Mouse (Mus musculus) bone marrow macrophage, adult 2 months (primary cell): Measurements from ENCODE around the gene Ccdc173. TPM values are rescaled to one million over a fixed set of nuclear protein-coding genes. Genes with fewer than 3 reads are reported as not detected.

Experiments
- H3K27ac ChIP-seq: 2 replicates; pipeline ENCODE4 v1.5.1; 2012; ENCODE audit warnings: low read depth, low read length; ENCODE audit not compliant: insufficient read depth
- H3K4me1 ChIP-seq: 2 replicates; pipeline ENCODE4 v1.6.1; 2012; ENCODE audit warnings: low read length; ENCODE audit not compliant: control insufficient read depth, insufficient read depth
- H3K4me3 ChIP-seq: 2 replicates; pipeline ENCODE4 v1.5.1; 2012; ENCODE audit warnings: mild to moderate bottlenecking, low read length, moderate library complexity; ENCODE audit not compliant: insufficient read depth
- CTCF ChIP-seq: IDR thresholded peaks from 2 replicates; pipeline ENCODE4 v1.5.1; 2012; ENCODE audit warnings: low read depth, mild to moderate bottlenecking, low read length, moderate library complexity
- POLR2A ChIP-seq: IDR thresholded peaks from 2 replicates; pipeline ENCODE4 v1.6.1; 2012; ENCODE audit warnings: mild to moderate bottlenecking, low read depth, low read length, borderline replicate concordance
- polyA plus RNA-seq: library from polyadenylated mRNA; stranded (reverse); fragments of >200 nt; gene quantifications from 2 replicates; pipeline ENCODE4 v1.2.4, GENCODE M21; 2012; ENCODE audit not compliant: missing spikeins, insufficient read depth, insufficient read length

Ccdc173 gene
- polyA plus RNA-seq, result 3.7 and 4.5 TPM in 2 replicates

DNA sequence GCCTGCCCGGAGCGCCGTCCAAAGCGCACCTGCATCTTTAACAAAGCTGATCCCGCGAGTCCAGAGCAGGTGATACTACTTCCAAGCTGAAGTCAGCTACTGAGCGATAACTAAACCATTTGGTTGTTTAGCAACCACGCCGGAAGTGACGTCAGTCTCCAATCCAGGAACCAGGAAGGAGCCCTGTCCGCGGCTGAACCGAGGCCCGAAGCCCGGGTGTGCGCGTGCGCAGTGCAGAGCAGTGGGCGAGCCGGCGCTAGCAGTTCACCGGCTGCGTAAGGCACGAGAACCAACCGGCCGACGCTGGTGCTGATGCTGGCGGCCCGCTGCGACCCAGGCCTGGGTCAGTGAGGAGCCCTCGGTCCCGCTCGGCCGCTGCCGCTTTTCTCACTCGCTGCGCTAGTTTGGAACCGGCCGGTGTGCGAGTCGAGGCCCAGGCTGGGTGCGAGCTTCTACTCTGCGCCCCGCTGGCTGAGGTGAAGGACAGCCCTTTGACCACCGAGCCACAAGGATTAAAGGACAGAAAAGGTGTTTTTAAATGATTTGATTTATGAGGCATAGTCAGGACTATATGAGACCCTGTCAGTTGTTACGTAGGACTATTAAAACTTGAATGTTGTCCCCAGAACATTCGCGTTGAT lies at the start of gene Ccdc173, which contains the start of gene Phospho2:
TSS of gene Ccdc173 (minus strand) at position 147 of the 641 bp plus-strand sequence.
TSS of gene Phospho2 (plus strand) at position 195 of the 641 bp plus-strand sequence.
- H3K4me3 ChIP-seq, result peak within 1 kb of the TSS; percentile 83
- H3K27ac ChIP-seq, result peak within 1 kb of the TSS; percentile 20; the same call in 1 of the 2 replicates
- no peak for TF ChIP-seq CTCF
- no peak for TF ChIP-seq POLR2A
- peaks cover 2% of the 10 kb centered on the region for H3K4me1 ChIP-seq

DNA sequence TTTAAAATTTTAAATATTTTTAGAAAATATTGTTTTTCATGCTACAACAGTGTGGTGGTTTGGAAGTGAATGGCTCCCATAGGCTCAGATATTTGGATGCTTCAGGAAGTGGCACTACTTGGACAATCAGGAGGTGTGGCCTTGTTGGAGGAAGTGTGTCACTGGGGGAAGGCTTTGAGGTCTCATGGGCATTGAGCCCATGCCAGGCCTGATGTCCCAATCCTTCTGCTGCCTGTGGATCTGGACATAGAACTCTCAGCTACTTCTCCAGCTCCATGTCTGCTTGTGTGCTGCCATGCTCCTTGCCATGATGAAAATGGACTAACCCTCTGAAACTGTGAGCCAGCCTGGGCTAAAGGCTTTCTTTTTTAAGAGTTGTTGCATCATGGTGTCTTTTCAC lies 49.3 kb upstream of the Ccdc173 start:
- TF ChIP-seq CTCF, result no peak
- TF ChIP-seq POLR2A, result no peak

DNA sequence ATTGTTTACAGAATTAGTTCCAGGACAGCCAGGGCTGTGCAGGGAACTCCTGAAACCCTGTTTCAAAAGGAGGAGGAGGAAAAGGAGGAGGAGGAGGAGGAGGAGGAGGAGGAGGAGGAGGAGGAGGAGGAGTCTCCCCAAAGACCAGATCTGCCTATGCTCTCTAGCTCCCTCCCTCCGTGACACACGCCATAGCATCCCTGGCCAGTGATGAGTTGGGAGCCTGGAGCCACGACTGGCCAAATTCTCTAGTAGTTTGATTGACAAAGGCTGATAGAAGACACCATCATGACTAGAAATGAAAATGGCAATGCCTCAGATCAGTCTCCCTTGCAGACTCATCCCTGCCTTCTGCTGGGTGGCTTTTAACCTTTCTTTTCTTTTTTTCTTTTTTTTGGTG lies 48.6 kb upstream of the Ccdc173 start:
- TF ChIP-seq POLR2A (no peak), CTCF (no peak)
- H3K27ac ChIP-seq, result no peak overlapping the region
- H3K4me1 ChIP-seq, result no peaks in the 10 kb centered on the region
- H3K4me3 ChIP-seq, result no peak overlapping the region

More for the DNA sequence above, 49.3 kb upstream of the Ccdc173 start:
- no peaks in the 10 kb centered on the region for H3K4me1 ChIP-seq
- no peak overlapping the region for H3K27ac ChIP-seq
- H3K4me3 ChIP-seq, result no peak overlapping the region

DNA sequence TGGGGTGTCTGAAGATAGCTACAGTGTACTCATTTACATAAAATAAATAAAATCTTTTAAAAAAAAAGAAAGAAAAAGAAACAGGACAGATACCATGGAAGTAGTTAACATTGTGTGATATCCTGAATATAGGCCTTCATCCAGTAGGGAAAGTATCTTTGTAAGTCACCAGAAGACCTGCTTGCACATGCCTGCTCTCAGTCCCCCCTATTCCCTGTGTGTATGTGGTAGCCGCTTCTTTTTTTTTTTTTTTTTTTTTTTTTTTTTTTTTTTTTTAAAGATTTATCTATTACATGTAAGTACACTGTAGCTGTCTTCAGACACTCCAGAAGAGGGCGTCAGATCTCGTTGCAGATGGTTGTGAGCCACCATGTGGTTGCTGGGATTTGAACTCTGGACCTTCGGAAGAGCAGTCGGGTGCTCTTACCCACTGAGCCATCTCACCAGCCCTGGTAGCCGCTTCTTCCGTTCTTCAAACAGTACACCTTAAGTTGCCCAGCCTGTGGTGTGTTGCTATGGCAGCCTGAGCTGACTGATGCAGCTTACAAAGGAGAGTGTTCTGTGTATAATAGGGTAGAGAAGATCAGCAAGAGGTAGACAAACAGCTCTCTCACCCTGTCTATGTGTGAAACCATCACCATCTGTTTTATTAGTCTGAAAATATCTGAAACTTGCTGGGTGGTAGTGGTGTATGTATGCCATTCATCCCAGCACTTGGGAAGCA lies 48.0 kb upstream of the Ccdc173 start:
- TF ChIP-seq POLR2A, result no peak
- no peak overlapping the region for H3K4me3 ChIP-seq
- H3K4me1 ChIP-seq, result no peaks in the 10 kb centered on the region
- H3K27ac ChIP-seq, result no peak overlapping the region

DNA sequence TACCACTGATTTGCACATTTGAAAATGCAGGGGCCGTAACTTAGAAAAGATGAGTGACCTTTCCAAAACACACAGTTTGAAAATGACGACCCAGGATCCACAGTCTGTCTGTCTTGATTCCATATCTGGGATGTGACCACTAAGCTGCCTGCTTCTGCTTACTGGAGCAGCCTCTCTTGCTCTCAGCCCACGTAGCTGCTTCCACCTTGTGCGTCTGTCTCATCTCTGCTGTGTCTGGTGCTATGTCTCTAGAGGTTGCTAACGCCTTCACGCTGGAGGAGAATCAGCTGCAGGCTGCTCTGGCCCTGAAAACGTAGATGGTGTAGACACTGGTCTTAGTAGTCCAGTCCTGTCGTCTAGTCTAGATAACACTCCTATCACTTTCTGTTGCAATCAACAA lies 40.7 kb upstream of the Ccdc173 start:
- TF ChIP-seq CTCF (no peak), POLR2A (no peak)
- Histone ChIP-seq H3K4me3 (no peak overlapping the region), H3K27ac (no peak overlapping the region), H3K4me1 (no peaks in the 10 kb centered on the region)

DNA sequence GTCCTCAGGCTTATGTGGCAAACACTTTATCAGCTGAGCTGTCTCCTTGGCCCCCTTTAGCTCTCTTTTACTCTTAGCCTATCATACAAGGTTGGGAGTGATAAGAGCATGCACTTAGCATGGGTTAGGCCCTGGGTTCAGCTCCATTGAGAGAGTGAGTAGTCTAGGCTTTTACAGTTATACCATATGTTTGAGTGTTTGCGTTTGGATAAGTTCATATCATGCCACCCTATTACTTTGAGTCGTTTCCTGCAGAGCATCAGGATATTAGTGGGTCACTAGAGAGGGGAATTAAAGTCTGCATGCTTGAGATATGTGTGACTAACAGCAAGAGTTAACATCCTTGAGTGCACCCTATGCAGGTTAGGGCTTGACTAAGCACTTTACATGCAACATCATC lies 40.3 kb upstream of the Ccdc173 start:
- TF ChIP-seq CTCF (no peak), POLR2A (no peak)
- H3K4me1 ChIP-seq, result no peaks in the 10 kb centered on the region
- H3K4me3 ChIP-seq, result no peak overlapping the region
- no peak overlapping the region for H3K27ac ChIP-seq

DNA sequence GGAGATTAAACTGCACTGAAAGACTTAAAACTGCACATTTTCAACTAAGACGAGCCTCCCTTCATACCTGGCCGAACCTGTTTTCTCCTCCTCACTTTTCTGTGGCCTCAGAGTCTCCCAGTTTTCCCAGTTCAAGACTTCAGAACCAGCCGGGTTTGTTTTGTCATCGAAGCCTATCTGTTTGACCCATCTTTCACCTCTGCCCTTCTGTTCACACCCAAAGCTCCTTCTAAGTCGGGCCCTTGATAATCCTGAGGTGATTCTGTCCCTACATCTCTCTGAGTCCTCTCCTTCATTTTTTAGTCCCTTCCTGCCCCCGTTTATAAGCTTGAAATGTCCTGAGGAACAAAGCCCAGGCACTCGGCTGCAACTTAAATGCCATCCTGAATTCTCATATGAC lies 38.7 kb upstream of the Ccdc173 start:
- no peaks in the 10 kb centered on the region for H3K4me1 ChIP-seq
- no peak overlapping the region for H3K27ac ChIP-seq
- no peak overlapping the region for H3K4me3 ChIP-seq
- TF ChIP-seq POLR2A (no peak), CTCF (no peak)

DNA sequence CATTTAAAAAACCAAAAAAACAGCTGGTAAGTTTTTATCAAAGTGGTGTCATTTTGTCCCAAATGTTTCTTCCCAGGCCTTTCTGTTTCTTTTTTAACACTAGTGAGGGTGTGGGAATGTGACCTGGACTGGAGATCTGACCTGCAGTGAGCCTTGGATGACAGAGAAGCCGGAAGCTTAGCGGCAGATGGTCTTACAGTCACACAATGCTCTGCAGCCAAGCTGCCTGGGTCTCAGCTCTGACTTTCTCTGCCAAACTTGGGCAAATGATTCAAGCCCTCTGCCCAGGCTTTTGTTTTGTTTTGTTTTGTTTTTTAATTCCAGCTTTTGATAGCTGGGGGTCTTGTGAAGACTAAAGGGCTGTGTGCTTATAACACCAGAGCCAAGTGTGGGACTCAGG lies 37.0 kb upstream of the Ccdc173 start:
- no peak for TF ChIP-seq CTCF
- TF ChIP-seq POLR2A, result no peak
- Histone ChIP-seq H3K4me1 (peaks cover 4% of the 10 kb centered on the region; the same call in 1 of the 2 replicates), H3K4me3 (no peak overlapping the region), H3K27ac (no peak overlapping the region)

DNA sequence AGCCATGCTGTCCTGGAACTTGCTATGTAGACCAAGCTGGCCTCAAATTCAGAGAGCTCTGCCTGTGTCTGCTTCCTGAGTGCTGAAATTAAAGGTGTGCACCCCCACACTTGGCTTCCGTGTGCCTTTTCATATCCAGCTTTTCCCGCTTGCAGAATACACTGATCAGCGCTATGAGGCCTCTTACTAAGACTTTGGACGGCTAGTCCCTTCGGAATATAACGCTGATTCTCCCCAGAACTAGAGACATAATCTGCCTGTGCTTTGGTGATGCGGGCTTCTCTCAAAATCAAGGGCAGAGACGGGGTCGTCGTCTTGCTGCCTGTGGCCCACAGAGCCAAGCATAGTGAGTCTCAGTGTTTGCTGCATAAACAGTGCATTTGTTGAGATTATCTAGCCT lies 36.5 kb upstream of the Ccdc173 start:
- no peak for TF ChIP-seq POLR2A
- no peak for TF ChIP-seq CTCF
- H3K4me3 ChIP-seq, result no peak overlapping the region
- no peak overlapping the region for H3K27ac ChIP-seq
- H3K4me1 ChIP-seq, result peaks cover 4% of the 10 kb centered on the region; the same call in 1 of the 2 replicates

DNA sequence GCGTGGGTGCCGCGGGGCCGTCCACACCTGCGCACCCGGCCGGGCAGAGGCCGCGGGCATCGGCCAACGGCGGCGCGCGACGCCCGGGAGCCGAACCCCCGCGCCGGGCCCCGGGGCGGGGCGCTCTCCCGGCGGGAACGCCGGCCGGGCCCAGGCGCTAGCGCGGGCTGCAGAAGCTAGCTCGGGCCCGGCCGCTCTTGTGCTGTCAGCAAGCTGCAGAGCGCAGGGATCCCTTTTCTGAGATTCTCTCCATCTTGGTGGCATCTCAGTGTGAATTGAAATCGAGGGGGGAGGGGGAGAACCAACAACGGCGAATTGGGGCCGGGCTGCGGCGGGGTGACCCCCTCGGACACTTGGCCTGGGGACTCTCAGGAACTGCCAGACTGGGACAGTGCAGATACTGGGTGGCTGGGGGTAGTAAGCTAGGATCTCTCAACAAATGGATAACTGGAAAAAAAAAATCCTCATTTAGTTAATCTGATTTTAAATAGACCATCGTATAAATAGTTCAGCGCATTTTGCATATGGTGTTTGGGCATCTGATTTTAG lies 33.8 kb upstream of the Ccdc173 start:
- TF ChIP-seq CTCF (no peak), POLR2A (no peak)
- Histone ChIP-seq H3K4me3 (peak overlapping the region; percentile 76), H3K4me1 (peaks cover 4% of the 10 kb centered on the region; the same call in 1 of the 2 replicates), H3K27ac (no peak overlapping the region)
